Mouse (Mus musculus) liver, embryonic 14.5 days (tissue): ENCODE data around the gene Gria1.

Experiments used
- CTCF ChIP-seq: IDR thresholded peaks from 2 replicates; pipeline ENCODE4 v1.5.1; 2016; ENCODE audit warnings: antibody characterized with exemption, low read depth, control low read depth
- EP300 ChIP-seq: IDR thresholded peaks from 2 replicates; pipeline ENCODE4 v1.6.1; 2016; ENCODE audit warnings: antibody characterized with exemption, low read depth

DNA sequence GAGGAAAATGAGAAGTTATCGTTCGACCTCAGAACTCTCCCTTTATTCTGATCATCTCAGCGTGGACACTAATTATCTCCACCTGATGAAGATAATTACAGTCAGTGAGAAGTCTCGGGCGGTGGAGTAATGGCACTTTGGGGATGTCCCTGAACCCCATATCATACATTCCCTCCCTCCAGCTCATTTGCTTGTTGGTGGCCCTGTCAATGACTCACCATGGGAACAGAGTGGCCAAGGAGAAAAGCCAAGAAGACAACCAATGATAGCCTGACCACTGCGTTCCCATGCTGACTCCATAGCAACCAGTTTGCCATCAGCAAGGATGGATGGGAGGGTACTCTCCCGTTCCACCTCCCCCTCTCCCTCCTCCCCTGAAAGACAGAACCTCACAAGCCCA lies 238.9 kb downstream of the Gria1 start:
- TF ChIP-seq CTCF (no peak), EP300 (no peak)
